Comparison of ENCODE assay signal across 8 mouse cellular contexts in the genomic region with DNA sequence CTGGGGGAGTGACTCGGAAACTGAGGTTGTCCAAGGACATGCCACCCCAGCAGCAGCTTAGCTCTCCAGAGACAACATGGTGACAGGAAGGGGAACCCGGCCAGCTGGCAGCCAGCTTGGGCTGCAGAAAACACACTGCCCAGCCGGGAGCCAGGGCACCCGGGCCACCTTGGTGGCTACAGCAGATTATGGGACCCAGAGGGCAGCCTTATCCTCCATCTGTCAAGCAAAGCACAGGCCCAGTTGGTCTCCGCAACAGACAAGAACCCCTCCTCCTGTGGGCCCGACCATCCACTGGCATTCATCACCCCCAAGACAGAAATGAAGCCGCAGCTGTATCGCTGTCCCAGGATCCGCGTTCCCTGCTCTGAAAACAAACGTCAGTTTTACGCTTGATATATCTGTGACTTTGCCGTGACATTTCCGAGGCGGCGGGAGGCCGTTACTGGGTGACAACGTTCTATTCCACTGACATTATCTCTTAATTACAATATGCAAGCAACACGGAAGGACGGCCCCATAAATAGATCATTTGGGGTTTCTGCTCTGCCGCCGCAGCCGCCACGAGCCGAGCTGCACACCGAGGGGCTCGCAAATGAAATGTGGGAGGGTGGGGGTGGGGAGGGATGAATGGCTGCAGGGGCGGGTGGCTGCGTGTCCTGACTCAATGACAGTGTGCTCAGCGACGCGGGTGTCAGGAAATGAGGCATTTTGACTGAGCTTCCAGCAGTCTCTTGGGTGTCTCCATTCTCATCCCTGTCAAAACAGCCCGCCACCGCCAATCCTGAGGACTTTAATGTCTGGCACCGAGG.
A peak's percentile ranks its signal among the peaks of the same experiment; 100 is the strongest.
DNase-seq lines count a peak whose midpoint lies in the region; ATAC-seq and TF ChIP-seq lines count a peak whose summit lies in the region.

No protein-coding gene starts in this region.

- TF ChIP-seq CTCF in lung, adult 2 months (IDR thresholded peaks at IDR 0.05; ENCODE audit: insufficient read depth, low read length): no peak
- no peak for TF ChIP-seq CTCF in olfactory bulb, adult 2 months (IDR thresholded peaks at IDR 0.05; ENCODE audit: insufficient read depth, low read depth, low read length)

- TF ChIP-seq POLR2A in lung, adult 2 months (IDR thresholded peaks at IDR 0.05; ENCODE audit: borderline replicate concordance, extremely low read depth, low read depth, low read length): peak; percentile 22; the same call in 1 of the 2 replicates
- no peak for TF ChIP-seq POLR2A in olfactory bulb, adult 2 months (IDR thresholded peaks at IDR 0.05; ENCODE audit: insufficient read depth, low read depth, low read length)

- peaks cover 54% of the 10 kb centered on the region for H3K4me1 ChIP-seq in heart, embryonic 10.5 days
- peaks cover 52% of the 10 kb centered on the region for H3K4me1 ChIP-seq in kidney, embryonic 15.5 days
- peaks cover 10% of the 10 kb centered on the region for H3K4me1 ChIP-seq in lung, adult 2 months (ENCODE audit: control insufficient read depth, insufficient read depth, low read length)
- H3K4me1 ChIP-seq in olfactory bulb, adult 2 months (ENCODE audit: control insufficient read depth, insufficient read depth, low read length): peaks cover 51% of the 10 kb centered on the region

- H3K9me3 ChIP-seq in heart, embryonic 10.5 days: no peaks in the 10 kb centered on the region
- no peaks in the 10 kb centered on the region for H3K9me3 ChIP-seq in kidney, embryonic 15.5 days (replicated peaks)

- 56% methylated on average over 35 of the region's 35 CpGs for WGBS in heart, embryonic 10.5 days
- 18% methylated on average over 35 of the region's 35 CpGs for WGBS in kidney, embryonic 15.5 days
- 31% methylated on average over 35 of the region's 35 CpGs for WGBS in lung, adult 2 months
- 15% methylated on average over 35 of the region's 35 CpGs for WGBS in olfactory bulb, adult 2 months

- H3K9ac ChIP-seq in kidney, embryonic 15.5 days: no peak overlapping the region

- no peaks in the 10 kb centered on the region for H3K27me3 ChIP-seq in heart, embryonic 10.5 days (ENCODE audit: insufficient read depth, poor library complexity, severe bottlenecking)
- peaks cover 9% of the 10 kb centered on the region; the same call in 1 of the 2 replicates for H3K27me3 ChIP-seq in kidney, embryonic 15.5 days

- H3K36me3 ChIP-seq in heart, embryonic 10.5 days: no peaks in the 10 kb centered on the region
- H3K36me3 ChIP-seq in kidney, embryonic 15.5 days: no peaks in the 10 kb centered on the region

- no peak for ATAC-seq in kidney, embryonic 15.5 days (replicated peaks; ENCODE audit: low FRiP score)

- peak; percentile 82 to 91 for DNase-seq in adrenal gland, adult (ENCODE audit: inconsistent age in 2 of 2, low spot score in 1 of 2)
- DNase-seq in adrenal gland, adult 18-20 months (ENCODE audit: low spot score in 2 of 2): no peak
- DNase-seq in cerebellum, adult 18-20 months: peak; percentile 60 to 73
- no peak for DNase-seq in heart, embryonic 10.5 days (ENCODE audit: low spot score)
- peak; percentile 51 for DNase-seq in lung, adult 2 months
- DNase-seq in ovary, adult 18-20 months (ENCODE audit: low spot score): no peak

- peak overlapping the region; percentile 52 for H3K4me2 ChIP-seq in kidney, embryonic 15.5 days

- H3K27ac ChIP-seq in heart, embryonic 10.5 days: peak overlapping the region; percentile 63
- H3K27ac ChIP-seq in kidney, embryonic 15.5 days: no peak overlapping the region
- peak overlapping the region; percentile 53 for H3K27ac ChIP-seq in olfactory bulb, adult 2 months (ENCODE audit: insufficient read depth, low read depth, low read length)

- no peak overlapping the region; the same call in 1 of the 2 replicates for H3K4me3 ChIP-seq in heart, embryonic 10.5 days
- 0 out of 2 replicates have a peak overlapping the region, but pooled peaks have one; percentile 5 for H3K4me3 ChIP-seq in kidney, embryonic 15.5 days (replicated peaks)
- peak overlapping the region; percentile 21 for H3K4me3 ChIP-seq in lung, adult 2 months (replicated peaks; ENCODE audit: extremely low read depth, low read depth, low read length)
- no peak overlapping the region for H3K4me3 ChIP-seq in olfactory bulb, adult 2 months (ENCODE audit: insufficient read depth, low read depth, low read length)

Comparison
In these comparisons a context has a peak if more than half of its experiments do, and no peak if none do; other contexts are left out.
1. DNase-seq: peak in adrenal gland, adult (2 of 2), cerebellum, adult 18-20 months (2 of 2) and lung, adult 2 months (single experiment); none in adrenal gland, adult 18-20 months (0 of 2), heart, embryonic 10.5 days (single experiment) and ovary, adult 18-20 months (single experiment).
2. H3K4me3 ChIP-seq: peak in kidney, embryonic 15.5 days (single experiment) and lung, adult 2 months (single experiment); none in heart, embryonic 10.5 days (single experiment) and olfactory bulb, adult 2 months (single experiment).